Mouse (Mus musculus): ENCODE measurements at regions not wholly inside any gene's neighbourhood (a gene's known extent, or its start where the extent isn't known, plus 50 kb on each side); places are given as distances from the start of the nearest gene placed in this dataset.
A peak's percentile ranks its signal among the peaks of the same experiment; 100 is the strongest.

DNA sequence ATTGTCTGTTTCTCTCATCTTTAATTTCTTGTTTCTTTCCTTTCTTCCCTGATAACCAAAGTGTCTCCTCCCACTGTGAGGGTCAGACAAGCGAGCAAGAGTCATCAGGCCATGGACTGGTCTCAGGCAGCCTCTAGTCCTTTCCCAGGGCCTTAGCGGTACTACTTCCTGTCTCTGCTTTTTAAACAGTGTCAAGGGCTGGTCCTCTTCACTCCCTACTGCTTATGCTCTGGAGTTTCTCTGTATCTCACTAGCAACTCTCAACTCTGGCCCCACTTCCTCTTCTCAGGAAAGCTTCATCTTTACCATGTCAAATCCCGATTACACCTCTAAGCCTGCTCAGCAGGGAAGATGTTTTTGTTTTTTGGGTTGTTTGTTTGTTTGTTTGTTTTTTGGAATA, 124.1 kb downstream of the Pten start:
- no peak for DNase-seq

DNA sequence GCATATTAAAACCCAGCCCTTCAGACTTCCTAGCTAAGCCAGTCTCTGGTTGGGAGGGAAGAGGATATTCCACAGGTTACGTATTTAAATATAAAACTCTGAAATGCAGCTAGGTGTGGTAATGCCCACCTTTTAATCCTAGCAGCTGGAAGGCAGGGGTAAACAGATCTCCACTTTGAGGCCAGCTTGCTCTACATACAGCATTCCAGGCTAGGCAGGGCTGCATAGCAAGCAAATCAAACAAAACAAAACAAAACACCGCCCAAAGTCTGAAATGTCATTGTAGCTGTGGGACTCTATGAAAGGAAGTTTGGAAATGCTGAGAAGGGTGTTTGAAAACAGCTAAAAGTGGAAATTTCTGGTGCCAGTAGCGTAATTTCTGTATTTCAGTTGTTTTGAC, 127.0 kb downstream of the Pten start:
- no peak for DNase-seq

DNA sequence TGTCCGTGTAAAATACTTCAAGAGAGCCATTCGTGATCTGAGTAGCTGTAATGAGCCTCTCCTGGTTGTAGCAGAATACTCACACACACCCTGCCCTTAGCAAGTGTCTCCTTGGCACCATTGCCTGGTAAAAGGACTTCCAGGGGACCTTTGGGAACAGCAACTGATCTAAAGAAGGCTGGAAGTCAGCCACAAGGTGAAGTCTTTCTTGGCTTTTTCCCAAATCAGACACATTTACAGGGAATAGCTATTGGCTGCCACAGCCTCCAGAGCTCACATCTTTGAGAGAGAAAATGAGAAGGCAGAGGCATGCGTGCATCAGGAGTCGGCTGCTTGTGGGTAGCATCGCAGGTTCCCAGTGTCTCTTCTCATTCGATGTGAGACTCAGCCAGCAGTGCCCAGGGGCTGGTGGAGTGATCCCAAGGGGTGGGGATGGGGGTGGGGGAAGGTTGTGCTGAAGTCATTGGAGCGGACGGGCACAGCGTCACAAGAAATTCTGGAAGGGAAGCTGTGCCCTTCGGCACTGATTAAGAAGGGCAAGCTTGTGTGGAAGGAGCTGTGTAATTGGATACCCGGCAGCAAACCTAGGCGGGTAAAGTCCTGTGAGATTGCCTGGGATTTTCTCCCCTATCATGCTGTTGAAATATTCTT, 128.3 kb downstream of the Pten start:
- peak; percentile 33 for DNase-seq

DNA sequence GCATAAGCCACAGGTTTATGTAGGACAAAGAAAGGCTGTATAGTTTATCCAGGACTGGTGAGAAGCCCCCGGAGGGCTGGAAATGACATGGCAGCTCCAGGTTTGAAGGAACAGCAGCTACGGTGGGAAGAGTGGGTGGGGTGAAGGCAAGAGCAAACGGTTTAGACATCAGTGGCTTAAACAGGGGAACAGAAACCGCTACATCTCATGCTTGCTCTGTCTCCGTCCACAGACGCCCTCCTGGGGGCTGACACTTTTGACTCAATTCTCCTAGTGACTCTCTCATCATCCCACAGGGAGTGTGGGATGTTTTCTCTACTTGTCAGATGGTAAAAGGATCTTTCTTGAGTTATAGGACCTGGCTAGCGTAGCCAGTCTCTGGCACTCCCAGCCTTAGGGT, 129.9 kb downstream of the Pten start:
- no peak for DNase-seq

DNA sequence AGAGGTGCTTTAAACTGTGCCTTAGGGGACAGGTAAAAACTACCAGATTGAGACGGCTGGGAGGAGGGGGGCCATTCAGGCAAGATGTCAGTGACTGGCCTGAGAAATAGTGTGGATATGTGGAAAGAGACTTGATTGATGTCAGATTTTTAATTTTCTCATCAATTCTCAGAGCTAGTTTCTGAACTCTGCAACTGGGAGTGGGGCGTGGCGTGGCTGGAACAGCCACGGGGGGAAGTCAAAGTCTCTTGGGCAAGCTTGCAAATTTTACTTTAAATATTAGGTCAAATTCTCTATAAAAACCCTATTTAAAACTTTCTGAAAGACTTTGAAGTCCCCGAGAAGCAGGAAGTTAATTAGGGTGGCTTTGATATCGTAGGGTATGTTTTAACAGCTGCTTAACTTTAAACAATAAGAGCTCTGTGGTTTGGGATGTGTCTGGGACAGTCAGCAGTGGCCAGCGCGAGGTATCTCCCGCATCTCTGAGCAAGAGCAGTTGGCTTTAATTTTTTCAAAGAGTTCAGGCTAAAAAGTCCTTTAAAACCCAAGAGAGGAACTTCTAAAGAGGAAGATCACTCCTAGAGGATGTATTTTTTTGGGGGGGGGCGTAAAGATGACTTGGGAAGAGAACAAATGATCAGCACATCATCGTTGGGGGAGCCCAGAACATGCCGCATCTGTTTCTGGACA, 131.5 kb downstream of the Pten start:
- DNase-seq = peak; percentile 14

DNA sequence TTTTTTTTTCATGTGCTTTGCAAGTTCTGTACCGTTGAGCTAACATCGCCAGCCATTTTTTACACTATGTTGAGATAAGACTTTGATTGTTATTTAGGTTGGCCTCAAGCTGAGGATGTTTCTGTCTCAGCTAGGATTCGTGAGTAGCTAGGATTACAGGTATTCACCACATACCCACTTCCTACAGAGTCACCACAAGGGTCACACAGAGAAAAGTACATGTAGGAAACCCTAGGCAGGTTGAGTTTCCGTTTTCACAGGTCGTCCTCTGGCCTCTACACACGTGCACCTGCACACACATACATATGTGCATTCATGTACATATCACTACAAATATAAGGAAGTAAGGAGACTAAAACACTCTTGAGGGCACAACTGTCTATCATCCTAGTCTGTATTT, 133.5 kb downstream of the Pten start:
- no peak for DNase-seq

DNA sequence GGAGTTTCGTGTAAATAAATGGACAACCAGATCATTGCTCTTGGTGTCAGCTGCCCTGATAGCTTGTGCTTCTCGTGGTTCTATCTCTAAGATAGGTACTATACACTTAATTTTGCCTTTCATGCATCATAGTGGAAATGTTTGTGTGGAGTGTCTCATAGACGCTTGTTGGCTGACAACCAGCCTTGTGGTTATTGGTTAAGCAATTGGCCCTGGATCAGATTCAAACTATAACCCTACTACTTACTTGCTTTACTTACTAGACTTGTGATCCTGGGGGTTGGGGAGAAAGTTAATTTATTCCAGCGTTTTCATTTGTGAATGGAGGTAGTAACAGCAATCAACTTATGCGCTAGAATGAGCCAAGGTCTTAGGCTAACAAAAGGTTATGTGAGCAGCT, 135.2 kb downstream of the Pten start:
- DNase-seq = no peak

DNA sequence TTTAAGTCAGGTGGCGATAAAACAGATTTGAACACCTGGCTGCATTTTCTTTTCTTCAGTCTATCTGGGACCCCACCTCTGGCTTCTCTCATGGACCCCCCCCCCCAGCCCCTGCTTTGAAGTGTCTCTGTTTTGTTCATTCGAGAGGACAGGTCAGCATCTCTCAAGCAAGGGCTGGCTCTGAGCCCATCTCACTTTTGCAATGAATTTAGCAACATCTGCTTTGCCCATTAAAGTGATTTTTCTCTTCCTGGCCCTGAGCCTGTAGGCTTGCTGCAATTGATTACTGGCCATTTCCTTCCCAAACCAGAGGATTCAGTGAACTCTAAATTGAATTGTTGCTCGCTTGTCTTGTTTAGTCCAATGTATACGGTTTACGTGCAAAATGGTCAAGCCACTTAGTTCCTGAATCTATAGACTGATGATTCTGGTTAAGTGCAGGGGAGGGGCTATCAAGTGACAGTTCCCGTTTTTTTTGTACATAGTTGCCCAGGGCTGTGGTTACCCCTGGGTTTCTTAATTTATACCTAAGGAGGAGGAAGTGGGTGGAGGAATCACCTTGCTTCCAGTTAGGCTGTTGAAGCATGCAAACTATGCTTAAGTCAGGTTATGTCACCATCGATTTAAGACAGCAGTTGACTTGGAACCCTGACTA, 146.3 kb downstream of the Pten start:
- no peak for DNase-seq

DNA sequence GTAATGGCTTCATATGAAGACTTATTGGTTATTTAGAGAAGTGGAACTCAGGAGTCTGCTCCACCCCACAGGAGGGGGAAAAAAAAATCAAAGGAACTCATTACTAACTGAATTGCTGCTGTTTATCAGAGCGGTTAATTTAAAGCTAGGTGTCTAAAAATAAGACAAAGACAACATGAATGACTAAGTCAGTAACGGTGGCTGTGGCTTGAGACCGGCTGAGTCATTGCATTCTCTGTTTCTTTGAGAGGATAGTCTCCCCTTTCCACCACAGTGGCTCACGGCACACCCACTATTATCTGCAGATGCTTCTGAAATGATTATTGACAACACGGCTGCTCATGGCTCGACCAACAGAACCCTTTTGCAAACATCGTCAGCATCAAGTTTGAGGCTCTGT, 147.2 kb downstream of the Pten start:
- DNase-seq = no peak

DNA sequence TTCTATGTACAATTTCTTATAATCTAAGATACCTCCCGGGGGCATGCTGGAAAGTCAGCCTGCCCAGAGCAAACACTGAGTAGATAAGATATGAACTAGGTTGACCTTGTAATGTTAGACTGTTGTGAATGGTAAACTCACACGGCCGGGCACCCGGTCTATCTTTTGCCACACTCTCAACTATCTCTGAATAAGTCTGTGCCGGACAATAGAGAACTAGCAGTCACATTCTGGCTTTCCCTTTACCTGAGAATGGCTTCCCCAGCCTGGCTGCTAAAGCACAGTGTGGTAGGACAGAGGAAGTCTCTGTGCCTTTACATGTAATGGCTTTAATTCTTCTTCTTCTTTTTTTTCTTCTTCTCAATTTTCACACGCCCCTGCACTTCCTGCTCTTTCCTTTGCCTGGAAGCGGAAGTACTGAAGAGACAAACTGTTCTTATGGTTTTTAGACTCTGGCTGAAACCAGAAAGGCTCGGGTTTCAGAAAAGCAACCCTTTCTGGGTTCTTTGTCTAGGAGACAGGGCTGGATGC, 148.7 kb downstream of the Pten start:
- no peak for DNase-seq

DNA sequence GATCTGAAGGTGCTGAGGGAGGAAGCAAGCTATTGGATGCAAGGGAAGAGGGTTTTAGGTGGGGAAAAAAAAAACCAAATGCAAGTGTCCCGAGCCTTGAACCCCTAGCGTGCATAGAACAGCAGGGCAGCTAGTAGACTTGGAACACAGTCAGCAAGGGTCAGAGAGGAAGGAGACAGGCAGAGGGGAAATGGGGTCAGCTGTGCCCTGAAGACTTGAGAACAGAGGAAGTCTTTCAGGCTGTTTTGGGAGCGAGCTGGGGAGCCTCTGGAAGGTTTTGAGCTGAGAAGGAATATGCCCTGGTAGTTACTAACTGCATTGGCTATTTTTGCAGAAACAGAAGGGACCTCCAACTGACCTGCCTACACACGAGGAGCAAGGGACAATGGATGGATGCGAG, 149.5 kb downstream of the Pten start:
- DNase-seq = no peak

DNA sequence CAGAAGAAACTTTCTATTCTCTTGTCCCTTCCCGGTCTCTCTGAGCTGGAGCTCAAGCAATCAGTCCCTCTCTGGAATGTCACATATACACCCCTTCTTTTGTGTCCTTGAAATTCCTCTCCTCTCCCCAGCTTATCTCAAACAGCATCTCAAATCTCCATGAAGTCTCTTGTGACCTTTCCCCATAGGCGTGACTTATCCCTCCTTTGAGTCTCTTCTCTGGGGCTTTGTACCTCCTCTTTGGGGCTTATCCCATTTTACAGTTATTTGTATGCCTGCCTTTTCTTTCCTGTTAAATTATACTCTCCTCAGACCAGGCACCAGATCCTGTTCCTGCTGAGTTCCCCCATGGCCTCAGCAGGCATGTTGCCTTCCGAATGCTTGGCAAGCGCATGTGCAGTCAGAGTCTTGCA, 152.8 kb downstream of the Pten start:
- no peak for DNase-seq

DNA sequence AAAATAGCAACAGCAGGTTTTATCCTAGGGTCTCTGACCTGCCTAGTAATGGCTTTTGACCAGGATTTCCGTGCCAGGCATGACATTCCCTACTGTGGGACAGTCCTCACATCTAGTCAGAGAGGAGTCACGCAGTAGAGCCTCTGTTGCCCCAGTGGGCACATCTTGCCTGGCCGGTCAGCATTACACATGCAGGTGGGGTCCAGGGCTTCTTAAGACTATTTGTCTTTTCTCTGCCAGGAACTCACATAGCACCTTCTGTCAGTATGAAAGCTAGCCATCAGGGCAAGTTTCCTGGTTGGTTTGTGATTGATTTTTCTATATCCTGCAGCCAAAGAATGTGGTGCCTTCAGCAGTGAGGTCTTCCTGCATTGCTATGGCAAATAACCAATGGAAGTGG, 155.0 kb downstream of the Pten start:
- no peak for DNase-seq

DNA sequence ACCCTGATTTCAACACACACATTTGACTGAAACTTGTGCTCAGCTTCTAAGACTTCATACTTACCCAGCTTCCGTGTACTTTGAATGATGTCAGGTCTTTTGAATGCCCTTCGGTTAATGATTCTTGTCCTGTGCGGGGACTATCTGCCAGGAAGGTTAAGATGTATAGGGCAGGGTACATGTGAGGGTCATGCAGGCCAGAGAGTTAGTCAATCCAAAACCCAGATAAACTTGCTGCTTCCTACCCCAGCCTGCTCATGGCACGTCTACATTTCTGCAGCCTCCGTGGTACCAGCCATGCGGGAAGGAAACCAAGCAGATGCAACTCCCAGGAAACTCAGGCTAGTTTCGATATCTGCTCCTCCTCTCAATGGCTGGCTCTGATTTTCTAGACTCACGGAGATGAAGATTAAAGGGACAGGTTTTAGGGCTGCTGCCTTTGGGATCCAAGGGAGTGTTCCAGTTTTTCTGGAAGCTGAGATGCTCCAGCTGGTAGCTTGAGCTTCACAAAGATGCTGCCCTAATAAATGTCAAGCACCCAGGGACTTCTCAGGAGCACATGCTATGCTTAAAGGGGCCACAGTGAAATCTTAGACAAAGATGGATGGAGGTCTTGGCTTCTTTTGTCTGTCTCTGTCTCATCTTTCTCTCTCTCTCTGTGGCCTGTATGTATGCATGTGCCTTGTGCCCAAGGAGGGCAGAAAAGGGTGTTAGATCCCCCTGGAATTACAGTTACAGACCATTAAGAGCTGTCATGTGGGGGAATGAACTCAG, 159.4 kb downstream of the Pten start:
- no peak for DNase-seq

DNA sequence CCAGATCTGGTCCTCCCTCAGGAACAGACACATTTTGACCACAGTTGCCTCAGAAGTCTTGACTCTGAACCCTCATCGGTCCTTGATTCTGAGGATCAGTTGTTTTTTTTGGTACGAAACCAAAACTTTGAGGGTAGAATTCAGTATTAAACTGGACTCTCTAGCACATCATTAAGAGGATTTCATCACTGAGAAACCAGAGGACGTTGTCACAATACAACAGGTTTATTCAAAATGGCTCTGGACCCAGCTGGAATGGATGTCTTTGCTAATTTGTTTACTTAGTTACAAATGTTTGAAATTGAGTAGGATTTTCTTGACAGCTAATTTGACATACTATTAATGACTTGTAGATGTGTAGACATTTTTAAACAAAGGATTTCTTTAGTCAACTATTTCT, 163.7 kb downstream of the Pten start:
- DNase-seq = no peak

DNA sequence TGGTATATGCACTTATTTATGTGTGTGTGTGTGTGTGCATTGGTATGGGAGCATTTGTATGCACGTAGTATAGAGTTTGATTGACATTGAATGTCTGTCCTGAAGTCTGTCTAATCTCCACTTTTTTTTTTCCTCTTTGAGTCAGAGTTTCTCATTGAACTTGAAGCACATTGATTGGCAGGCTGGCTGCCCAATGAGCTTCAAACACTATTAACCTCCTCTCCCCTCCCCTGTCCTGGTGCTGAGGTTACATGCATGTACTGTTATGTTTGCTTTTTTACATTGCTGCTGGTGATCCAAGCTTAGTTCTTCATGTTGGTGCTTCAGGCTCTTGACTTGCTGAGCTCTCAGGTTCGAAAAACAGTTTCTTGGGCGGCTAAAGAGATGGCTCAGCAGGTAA, 166.6 kb downstream of the Pten start:
- DNase-seq = no peak

DNA sequence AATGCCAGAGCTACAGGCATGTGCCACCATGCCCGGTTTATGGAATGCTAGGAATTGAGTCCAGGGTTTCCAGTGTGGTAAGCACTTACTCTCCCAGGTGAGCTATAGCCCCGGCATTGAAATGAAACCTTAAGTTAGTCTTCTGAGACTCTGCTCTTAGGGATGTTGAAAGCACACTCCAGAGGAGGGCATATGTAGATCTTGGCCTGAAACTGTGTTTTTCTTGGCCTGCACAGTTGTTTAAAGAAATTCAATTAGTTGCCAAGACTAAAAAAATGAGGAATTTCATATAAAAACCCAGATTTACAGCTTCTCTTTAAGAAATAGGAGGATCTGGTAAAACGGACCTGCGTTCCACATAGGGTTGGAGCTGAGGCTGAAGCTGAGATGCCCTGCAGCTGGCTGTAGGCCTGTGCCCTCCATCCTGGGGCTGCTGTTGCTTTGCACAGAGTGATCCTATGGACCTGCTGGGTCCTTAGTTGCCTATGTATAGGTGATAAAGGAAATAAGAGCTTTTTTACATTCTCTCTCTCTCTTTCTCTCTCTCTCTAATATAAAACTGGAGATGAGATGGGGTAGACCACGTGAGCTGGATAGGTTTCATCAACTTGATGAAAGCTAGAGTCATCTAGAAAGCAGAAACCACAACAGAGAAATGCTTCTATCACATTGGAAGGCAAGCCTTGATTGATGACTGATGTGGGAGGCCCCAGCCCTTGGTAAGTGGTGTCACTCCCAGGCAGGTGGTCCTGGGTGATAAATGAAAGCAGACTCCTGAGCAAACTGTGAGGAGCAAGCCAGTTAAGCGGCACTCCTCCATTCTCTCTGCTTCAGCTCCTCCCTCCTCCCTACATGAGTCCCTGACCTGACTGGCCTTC, 168.6 kb downstream of the Pten start:
- DNase-seq = peak; percentile 26

DNA sequence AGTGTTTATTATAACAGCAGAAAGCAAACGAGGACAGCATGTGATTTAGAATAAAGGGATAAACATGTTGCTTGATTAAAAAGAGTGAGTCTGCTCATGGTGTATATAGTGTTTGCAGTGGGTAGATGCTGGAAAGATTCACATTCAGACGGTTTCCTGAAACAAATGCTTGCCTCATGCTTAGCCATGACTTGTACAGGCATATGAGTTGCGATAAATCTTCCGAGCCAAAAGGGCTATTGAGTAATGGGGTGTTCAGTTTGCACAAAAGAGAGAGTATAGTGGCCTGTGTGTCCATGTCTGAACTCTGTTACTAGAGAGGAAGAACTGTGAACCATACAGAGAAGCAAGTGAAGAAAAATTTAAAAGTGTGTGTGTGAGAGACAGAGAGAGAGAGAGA, 169.3 kb downstream of the Pten start:
- DNase-seq = no peak

DNA sequence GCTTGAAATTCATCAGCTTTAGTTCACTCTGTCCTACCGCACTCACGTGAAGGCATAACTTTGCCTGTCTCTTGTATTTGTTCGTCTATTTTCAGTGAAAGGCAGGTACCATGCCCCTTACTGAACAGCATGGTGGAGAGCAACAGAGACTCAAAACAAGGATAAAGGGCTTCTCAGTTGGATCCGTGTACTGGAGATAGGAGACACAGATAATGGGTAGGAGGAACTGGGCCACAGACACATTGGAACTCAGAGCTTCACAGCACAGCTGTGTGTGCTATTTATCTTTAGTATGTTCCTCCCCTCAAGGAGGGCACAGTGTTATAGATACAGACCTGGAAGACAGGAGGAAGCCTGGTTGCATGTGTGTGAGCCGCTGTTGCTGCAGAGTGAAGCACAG, 176.4 kb downstream of the Pten start:
- DNase-seq = no peak

DNA sequence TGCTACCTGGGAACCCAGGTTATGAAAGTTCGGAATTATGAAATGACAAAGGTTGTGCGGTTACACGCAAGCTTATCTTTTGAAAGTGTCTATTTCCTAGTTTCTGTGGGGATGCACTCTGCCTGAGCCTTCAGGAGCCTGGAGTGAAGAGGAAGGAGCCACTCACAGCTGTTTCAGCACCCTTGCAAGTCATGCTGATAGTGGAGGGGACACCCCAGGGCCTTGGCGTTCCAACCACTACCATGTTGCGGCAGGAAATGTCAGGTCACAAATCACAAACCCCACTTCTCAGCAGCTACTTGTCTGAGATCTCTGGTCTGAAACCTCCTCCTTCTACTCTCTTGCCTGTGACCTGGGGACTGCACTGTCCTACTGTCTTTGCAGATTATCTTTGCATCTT, 178.3 kb downstream of the Pten start:
- no peak for DNase-seq

DNA sequence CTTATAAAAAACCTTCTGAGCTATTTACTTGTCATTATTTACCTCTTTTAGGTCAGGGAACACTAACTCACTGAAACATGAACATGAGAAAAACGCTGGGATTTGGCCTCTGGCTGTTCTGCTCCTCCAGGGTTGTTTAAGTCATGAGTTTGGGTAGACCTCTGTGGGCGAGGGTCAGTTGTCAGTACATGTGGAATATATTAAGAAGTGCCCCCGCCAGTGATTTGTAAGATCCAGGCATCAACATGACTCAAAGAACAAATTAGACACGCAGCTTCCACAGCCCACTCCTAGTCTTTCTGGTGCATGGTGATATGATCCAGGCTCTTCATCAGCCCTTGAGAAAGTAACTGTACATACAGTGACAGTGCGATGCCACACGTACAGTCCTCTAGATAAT, 180.3 kb downstream of the Pten start:
- no peak for DNase-seq

DNA sequence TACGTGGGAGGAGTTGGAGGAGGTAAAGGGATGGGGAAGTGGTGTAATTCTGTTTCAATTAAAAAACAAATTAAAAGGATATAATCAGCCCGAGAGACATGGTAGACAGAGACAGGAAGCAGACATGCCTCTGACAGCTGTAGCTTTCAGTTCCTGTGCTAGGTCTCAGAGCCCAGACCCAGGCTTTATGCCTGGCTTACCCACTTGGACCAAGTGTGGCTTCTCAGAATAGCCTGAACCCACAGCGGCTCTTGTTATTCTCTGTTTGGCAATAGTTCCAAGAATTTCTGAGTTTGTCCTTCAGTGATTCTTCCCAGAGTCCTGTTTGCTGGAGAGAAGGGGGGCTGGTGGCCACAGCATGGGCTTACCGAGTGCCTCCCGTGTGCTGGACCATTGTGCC, 182.4 kb downstream of the Pten start:
- no peak for DNase-seq

All from kidney, postnatal 14 days (tissue).